Mouse (Mus musculus) midbrain, embryonic 14.5 days (tissue): ENCODE data around the gene Tmprss4. TPM values are rescaled to one million over a fixed set of nuclear protein-coding genes. Genes with fewer than 3 reads are reported as not detected.

ENCODE experiments used
- ATAC-seq: fragments of 200-750 bp; cut with Nextera tagmentation; 2 replicates; pipeline ENCODE4 v1.8.0; 2017; ENCODE audit warnings: moderate number of reproducible peaks, moderate library complexity; ENCODE audit not compliant: low FRiP score, low TSS enrichment
- DNase-seq: peaks from one replicate; pipeline ENCODE4 v3.0.0-alpha.2; 2015
- H3K27ac ChIP-seq: fragments of 300-500 bp; sonication (generic); replicated peaks from 2 replicates; pipeline ENCODE4 v1.5.1; 2014; ENCODE audit warnings: mild to moderate bottlenecking, low read depth, low read length, moderate library complexity
- H3K27me3 ChIP-seq: fragments of 300-500 bp; sonication (generic); 2 replicates; pipeline ENCODE4 v1.6.1; 2014; ENCODE audit warnings: low read length, control low read depth, mixed read lengths; ENCODE audit not compliant: control insufficient read depth, insufficient read depth
- H3K36me3 ChIP-seq: fragments of 300-500 bp; sonication (generic); 2 replicates; pipeline ENCODE4 v1.6.1; 2014; ENCODE audit warnings: low read length, control low read depth; ENCODE audit not compliant: control insufficient read depth, insufficient read depth
- H3K4me1 ChIP-seq: fragments of 300-500 bp; sonication (generic); 2 replicates; pipeline ENCODE4 v1.6.1; 2014; ENCODE audit warnings: mild to moderate bottlenecking, antibody characterized with exemption, low read length, control low read depth; ENCODE audit not compliant: control insufficient read depth, insufficient read depth
- H3K4me2 ChIP-seq: fragments of 300-500 bp; sonication (generic); 2 replicates; pipeline ENCODE4 v1.6.1; 2014; ENCODE audit warnings: mild to moderate bottlenecking, low read length, moderate library complexity
- H3K4me3 ChIP-seq: fragments of 300-500 bp; sonication (generic); replicated peaks from 2 replicates; pipeline ENCODE4 v1.5.1; 2014; ENCODE audit warnings: low read depth, low read length
- H3K9ac ChIP-seq: fragments of 300-500 bp; sonication (generic); replicated peaks from 2 replicates; pipeline ENCODE4 v1.6.1; 2014; ENCODE audit warnings: mild to moderate bottlenecking, low read length, moderate library complexity
- H3K9me3 ChIP-seq: fragments of 300-500 bp; sonication (generic); 2 replicates; pipeline ENCODE4 v1.6.1; 2016; ENCODE audit warnings: low read length, control low read depth, mixed read lengths; ENCODE audit not compliant: control insufficient read depth
- WGBS: fragments of 180-500 bp; shearing (Covaris S2); extraction: QIAGEN DNeasy Blood & Tissue Kit; methylation state at CpG from one replicate; pipeline ENCODE4 v1.1.7; 2014; 5-methylcytosine and 5-hydroxymethylcytosine counted together
- polyA plus RNA-seq: library from polyadenylated mRNA; unstranded; fragments of >200 nt; fragmentation: Nextera tagmentation; extraction: Ambion mirVana; gene quantifications from 2 replicates; pipeline ENCODE4 v1.2.1, GENCODE M21; 2014

Gene Tmprss4
- polyA plus RNA-seq, 1 experiment from 2014 or later: not detected

DNA sequence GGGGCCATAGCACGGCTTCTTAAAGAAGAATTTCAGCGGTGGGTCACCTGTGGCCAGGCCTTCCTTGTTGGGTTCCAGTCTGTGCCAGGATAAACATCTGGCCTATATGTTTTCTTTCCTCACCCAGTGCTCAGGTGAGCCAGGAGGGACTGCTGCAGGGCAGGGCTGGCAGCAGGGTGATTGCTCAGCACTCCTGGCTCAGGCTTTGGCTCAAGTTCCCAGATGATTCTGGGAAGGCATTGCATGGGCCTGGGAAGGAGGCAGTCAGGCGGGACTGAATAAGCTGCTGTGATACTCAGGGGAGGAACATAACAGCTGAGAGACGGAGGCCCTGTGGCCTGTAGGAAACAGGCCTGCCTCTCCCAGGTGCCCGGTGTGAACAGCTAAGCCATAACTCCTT lies 1.3 kb upstream of the Tmprss4 start:
- H3K9me3 ChIP-seq: no peaks in the 10 kb centered on the region
- H3K9ac ChIP-seq: no peak overlapping the region
- ATAC-seq (no peak), DNase-seq (no peak)
- no peak overlapping the region for H3K4me2 ChIP-seq
- no peaks in the 10 kb centered on the region for H3K36me3 ChIP-seq
- no peak overlapping the region for H3K27ac ChIP-seq
- no peaks in the 10 kb centered on the region for H3K4me1 ChIP-seq
- no peak overlapping the region for H3K4me3 ChIP-seq
- no peaks in the 10 kb centered on the region for H3K27me3 ChIP-seq
- WGBS: 75% methylated on average over 5 of the region's 5 CpGs

DNA sequence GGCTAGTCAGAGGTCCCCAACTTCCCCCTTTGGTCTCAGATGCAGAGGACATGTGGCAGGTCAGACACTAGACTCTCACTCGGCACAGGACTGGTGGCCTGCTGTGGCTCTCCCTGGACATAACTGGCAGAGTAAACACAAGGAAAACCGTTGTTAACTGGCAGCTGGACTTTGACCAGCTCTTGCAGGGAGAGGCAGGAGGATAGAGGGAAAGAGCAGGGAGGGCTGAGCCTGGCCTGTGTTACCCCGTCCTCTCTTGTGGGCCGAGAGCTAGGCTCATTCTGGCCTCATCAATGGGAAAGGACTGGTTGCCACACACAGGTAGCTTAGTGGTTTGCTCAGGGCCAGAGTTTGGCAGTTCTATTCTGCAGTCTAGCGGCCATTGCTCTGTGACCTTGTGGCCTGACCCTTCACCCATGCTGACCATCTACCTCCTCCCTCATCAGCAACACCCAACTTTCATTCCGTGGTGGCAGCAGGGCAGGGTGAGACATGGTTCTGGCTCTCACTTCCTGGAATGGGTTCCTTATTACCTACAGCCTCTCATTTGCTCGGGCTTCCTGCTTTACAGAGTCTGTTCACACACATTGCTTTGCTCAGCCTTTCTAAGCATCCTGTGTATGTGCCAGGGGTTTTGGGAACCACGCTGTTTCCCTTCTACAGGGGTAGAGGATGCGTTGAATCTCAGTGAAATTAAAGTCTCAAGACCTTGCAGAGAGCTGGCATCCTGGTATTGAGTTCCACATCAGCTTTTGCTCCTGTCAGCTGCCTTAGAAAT lies 1.7 kb downstream of the Tmprss4 start:
- no peak overlapping the region for H3K9ac ChIP-seq
- DNase-seq: no peak
- no peak for ATAC-seq
- H3K4me2 ChIP-seq: no peak overlapping the region
- no peaks in the 10 kb centered on the region for H3K4me1 ChIP-seq
- H3K27ac ChIP-seq: no peak overlapping the region
- no peak overlapping the region for H3K4me3 ChIP-seq
- WGBS: 83% methylated on average over 9 of the region's 9 CpGs
- H3K9me3 ChIP-seq: no peaks in the 10 kb centered on the region
- H3K27me3 ChIP-seq: no peaks in the 10 kb centered on the region
- H3K36me3 ChIP-seq: no peaks in the 10 kb centered on the region

DNA sequence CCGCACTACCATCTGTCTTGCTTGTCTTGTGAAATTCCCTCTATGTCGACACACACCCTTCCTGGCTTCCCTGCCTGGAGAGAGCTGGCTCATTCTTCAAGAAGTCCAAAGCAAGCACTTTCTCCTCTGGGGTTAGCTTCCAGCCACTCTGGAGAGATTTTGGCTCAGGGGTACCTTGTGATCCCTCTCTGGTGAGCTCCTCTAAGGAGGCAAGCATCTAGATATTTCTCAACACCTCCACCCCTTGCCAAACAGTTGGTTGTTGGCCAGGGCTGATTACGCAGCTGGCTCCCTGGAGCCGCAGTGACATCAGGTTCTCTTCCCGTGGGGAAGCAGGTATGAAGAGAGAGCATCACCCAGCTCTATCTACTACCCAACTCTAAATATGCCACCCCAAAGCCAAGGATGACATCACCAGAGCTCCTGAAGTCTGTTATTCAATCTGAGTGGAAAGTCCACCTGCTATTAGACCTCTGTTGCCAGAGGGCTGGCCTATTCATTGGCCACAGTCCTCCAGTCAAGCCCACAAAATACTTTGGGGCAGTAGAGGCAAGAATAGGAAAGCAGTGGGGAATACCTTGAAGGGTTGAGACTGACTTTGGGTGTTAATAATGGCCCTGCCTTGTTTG lies 2.5 kb downstream of the Tmprss4 start:
- Histone ChIP-seq H3K27me3 (no peaks in the 10 kb centered on the region), H3K4me3 (no peak overlapping the region), H3K4me2 (no peak overlapping the region), H3K9me3 (no peaks in the 10 kb centered on the region), H3K9ac (no peak overlapping the region), H3K36me3 (no peaks in the 10 kb centered on the region), H3K4me1 (no peaks in the 10 kb centered on the region), H3K27ac (no peak overlapping the region)
- 88% methylated on average over 5 of the region's 5 CpGs for WGBS
- DNase-seq (no peak), ATAC-seq (no peak)

DNA sequence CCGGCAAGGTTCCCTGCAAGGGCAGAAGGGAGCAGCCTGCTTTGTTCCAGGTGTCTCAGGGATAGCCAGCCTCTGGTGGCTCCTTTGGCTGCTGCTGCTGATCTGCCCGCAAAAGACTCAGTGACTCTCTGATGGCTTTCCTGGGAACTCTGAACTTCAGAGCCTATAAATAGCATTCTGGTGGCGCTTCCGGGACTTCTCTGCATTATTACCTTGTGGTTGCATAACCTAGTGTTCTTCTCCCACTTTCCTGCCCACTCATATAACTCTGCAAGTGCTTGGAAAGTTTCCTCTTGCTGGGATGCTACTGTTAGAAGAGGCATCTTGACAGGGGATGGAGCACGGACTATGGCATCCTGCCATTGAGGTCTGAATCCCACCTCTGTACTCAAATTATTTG lies 6.3 kb downstream of the Tmprss4 start:
- Histone ChIP-seq H3K4me1 (no peaks in the 10 kb centered on the region), H3K9me3 (no peaks in the 10 kb centered on the region), H3K27me3 (no peaks in the 10 kb centered on the region), H3K27ac (no peak overlapping the region), H3K36me3 (no peaks in the 10 kb centered on the region), H3K4me2 (no peak overlapping the region), H3K9ac (no peak overlapping the region), H3K4me3 (no peak overlapping the region)
- DNase-seq (no peak), ATAC-seq (no peak)
- 91% methylated on average over 5 of the region's 5 CpGs for WGBS

DNA sequence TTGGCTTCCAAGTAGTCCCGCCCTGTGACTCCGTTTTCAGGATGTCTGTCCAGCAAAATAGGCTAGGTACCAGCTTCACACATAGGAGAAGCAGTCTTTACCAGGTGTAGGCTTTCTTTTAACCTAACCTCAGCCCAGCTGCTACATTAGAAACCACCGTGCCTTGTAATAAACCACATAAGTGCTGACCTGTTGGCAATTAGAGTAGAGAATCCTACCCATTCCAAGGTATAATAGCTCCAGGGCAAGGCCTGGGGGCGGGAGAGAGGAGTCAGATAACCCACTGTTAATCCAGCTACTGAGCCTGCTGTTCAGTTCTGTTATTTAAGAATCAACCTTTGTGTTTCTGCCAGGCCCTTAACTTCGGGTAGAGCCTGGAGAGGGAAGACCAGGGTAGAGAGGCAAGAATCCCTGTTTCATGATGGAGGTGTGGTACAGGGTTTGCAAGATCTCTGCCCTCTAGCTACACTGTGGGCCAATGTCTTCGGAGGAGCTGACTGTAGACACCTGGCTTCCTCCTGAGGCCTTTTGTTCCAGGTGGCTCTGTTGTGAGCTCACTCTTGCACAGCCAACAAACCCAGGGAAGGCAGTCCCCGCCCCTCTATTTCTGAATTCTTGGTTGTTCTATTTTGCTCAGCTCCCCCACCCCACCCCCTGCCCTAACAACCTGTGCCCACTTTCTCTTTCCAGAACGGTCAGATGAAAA lies 7.6 kb downstream of the Tmprss4 start:
- no peak for DNase-seq
- Histone ChIP-seq H3K9ac (no peak overlapping the region), H3K4me2 (no peak overlapping the region), H3K27me3 (no peaks in the 10 kb centered on the region), H3K27ac (no peak overlapping the region), H3K4me1 (no peaks in the 10 kb centered on the region), H3K9me3 (no peaks in the 10 kb centered on the region), H3K4me3 (no peak overlapping the region), H3K36me3 (no peaks in the 10 kb centered on the region)
- ATAC-seq: no peak
- WGBS: 77% methylated on average over 8 of the region's 8 CpGs

DNA sequence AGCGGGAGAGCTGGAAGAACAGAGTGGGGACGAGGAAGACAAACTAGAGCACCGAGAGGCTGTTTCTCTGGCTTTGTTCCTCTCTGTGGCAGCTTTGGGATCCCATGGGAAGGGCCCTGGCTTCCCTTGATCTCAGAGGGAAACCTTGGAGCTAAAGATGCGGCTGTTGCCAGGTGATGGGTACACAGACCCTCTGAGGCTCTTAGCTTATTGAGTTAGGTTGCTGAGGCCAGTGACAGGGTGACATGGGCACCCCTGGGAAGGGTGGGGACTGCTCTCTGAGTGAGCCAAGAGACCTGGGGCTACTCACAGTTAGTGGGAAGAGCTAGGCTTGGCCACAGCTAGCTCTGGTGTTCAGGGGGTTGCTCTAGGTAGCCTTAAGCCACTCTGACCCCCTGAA lies 8.4 kb downstream of the Tmprss4 start:
- WGBS: 64% methylated on average over 4 of the region's 4 CpGs
- no peaks in the 10 kb centered on the region for H3K9me3 ChIP-seq
- H3K9ac ChIP-seq: no peak overlapping the region
- H3K4me2 ChIP-seq: no peak overlapping the region
- H3K4me1 ChIP-seq: no peaks in the 10 kb centered on the region
- H3K27me3 ChIP-seq: no peaks in the 10 kb centered on the region
- ATAC-seq (no peak), DNase-seq (no peak)
- H3K36me3 ChIP-seq: no peaks in the 10 kb centered on the region
- H3K4me3 ChIP-seq: no peak overlapping the region
- H3K27ac ChIP-seq: no peak overlapping the region

DNA sequence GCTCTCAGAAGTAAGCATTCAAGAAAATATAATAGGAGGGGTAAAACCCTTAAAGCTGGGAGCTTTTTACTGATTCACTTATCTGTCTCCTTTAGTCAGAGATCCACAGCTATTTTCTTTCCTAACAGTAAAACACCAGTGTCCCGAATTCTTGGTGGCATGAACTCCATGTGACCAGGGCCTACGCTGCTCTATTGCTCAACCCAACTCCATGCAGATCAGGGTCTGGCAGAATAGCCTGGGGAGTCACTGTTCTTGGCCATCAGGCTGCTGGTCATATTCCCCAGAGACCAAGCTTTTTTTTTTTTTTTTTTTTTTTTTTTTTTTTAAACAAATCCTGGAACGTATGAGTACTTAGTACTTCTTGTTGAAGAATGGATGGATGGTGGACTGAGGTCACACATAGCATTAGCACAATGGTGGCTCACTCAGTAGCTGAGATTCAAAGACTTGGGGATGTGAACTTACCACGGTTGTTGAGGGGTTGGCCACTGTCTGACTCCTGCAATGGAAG lies 14.2 kb downstream of the Tmprss4 start:
- Histone ChIP-seq H3K4me3 (no peak overlapping the region), H3K9ac (no peak overlapping the region), H3K9me3 (no peaks in the 10 kb centered on the region), H3K27me3 (no peaks in the 10 kb centered on the region), H3K4me1 (no peaks in the 10 kb centered on the region), H3K27ac (no peak overlapping the region), H3K4me2 (no peak overlapping the region), H3K36me3 (no peaks in the 10 kb centered on the region)
- no peak for ATAC-seq
- DNase-seq: no peak
- WGBS: 88% methylated on average over 4 of the region's 4 CpGs

DNA sequence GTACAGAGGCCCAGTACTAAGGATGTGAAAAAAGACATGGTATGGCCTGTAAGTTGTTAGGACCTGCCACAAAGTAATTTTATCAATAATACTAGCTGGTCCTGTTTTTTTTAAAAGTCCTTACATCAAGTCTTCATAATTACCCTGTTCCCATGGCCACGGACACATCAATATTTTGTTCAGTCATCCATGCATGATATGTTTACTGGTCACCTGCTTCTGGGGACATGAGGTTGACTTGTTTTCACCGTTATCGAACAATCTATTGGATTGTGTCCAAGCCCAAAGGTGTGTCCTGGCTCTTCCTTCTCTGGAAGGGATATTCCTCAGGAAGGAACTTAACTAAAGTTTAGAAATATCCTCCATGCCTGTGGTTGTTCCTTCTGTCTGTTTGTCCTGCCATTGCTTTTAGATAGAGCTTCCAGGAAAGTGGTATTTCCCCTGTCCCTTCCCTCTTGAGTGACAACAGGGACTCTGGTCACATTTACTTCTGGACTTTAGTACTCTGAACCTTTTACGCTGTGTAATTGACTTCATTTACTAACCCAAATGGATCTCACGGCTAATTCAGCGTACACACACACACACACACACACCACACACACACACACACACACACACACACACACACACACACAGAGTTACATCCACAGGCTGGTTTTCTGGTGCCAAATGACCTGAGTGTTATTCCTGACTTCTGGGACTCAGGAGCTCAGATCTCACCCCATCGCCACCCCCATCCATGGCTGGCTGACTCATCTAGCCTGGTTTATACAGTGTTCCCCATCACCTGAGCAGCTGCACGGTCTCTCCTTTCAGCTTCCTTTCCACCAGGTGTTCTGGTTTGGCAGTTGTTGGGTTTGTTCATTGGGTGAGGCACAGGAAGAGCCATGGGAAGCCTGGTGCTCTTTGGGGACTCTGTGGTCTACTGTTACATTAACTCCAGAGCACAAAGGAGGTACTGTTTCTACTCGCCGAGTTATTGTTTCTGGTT lies 15.0 kb downstream of the Tmprss4 start:
- no peak overlapping the region for H3K4me2 ChIP-seq
- H3K36me3 ChIP-seq: no peaks in the 10 kb centered on the region
- no peaks in the 10 kb centered on the region for H3K27me3 ChIP-seq
- H3K4me3 ChIP-seq: no peak overlapping the region
- H3K9ac ChIP-seq: no peak overlapping the region
- no peak overlapping the region for H3K27ac ChIP-seq
- ATAC-seq (no peak), DNase-seq (no peak)
- no peaks in the 10 kb centered on the region for H3K9me3 ChIP-seq
- 90% methylated on average over 10 of the region's 10 CpGs for WGBS
- no peaks in the 10 kb centered on the region for H3K4me1 ChIP-seq
